Mouse (Mus musculus) cerebellum, adult 2 months (tissue): ENCODE results near the gene Tsks.

ENCODE experiments used
- CTCF ChIP-seq: fragments of 200-500 bp; IDR thresholded peaks from 2 replicates; pipeline ENCODE4 v1.5.1; 2011; ENCODE audit warnings: low read depth, mild to moderate bottlenecking, control low read depth, low read length, moderate library complexity, borderline replicate concordance; ENCODE audit not compliant: insufficient read depth
- POLR2A ChIP-seq: fragments of 200-500 bp; IDR thresholded peaks from 2 replicates; pipeline ENCODE4 v1.6.1; 2011; ENCODE audit warnings: low read length, control low read depth, borderline replicate concordance; ENCODE audit not compliant: insufficient read depth

DNA sequence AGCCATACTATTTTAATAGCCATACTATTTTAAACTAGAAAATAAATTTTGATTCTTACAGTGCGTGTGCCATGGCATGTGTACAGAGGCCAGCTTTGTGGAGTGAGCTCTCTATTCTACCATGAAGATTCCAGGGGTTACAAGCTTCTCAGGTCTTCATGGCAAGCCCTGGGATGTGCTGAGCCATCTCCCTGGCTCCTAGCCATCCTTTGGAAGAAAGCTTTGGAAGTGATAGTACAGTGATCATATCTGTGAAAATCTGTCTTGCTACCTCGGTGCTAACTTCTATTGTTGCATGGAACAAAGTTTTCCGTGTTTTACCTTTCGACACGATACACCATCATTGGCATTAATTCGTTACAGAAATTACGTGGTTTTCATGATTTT lies 47.8 kb upstream of the Tsks start:
- TF ChIP-seq POLR2A (no peak), CTCF (no peak)
